Mouse (Mus musculus): ENCODE measurements at regions not wholly inside any gene's neighbourhood (a gene's known extent, or its start where the extent isn't known, plus 50 kb on each side); places are given as distances from the start of the nearest gene placed in this dataset.

DNA sequence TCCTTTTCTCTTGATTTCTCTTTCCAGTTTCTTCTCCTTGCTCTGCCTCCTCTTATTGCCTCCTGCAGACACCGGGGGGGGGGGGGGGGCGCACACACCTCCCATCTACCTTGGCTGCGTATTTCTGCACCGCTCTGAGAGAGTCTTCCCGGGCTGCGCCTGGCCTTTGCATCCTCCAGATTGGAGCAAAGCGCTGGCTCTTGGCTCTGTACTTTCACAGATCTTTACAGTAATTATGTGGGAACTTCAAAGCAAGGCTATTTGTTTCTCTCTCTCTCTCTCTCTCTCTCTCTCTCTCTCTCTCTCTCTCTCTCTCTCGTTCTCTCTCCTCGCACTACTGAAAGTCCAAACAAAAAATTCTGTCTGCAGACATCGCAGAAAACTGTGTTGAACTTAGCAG is 317.4 kb downstream of the Med13l start:
- no peak for TF ChIP-seq EP300 (IDR thresholded peaks at IDR 0.05)
- TF ChIP-seq CTCF (IDR thresholded peaks at IDR 0.05): no peak
- H3K27ac ChIP-seq (ENCODE audit: low read length): no peak overlapping the region
- no peak for DNase-seq (ENCODE audit: low spot score)

GRCm38 (mm10) chr5:118878722-118879121 is 318.2 kb downstream of the Med13l start:
- no peak overlapping the region for H3K4me2 ChIP-seq (replicated peaks; ENCODE audit: low read depth, low read length)
- DNase-seq (ENCODE audit: low spot score): no peak
- no peak for ATAC-seq
- no peaks in the 10 kb centered on the region for H3K9me3 ChIP-seq (ENCODE audit: low read length)
- 44% methylated on average over 10 of the region's 10 CpGs for WGBS
- TF ChIP-seq CTCF (IDR thresholded peaks at IDR 0.05) (no peak), EP300 (IDR thresholded peaks at IDR 0.05) (no peak)
- no peaks in the 10 kb centered on the region for H3K4me1 ChIP-seq (ENCODE audit: insufficient read depth, low read depth, low read length)
- no peaks in the 10 kb centered on the region for H3K36me3 ChIP-seq (ENCODE audit: insufficient read depth, low read length)
- no peak overlapping the region for H3K27ac ChIP-seq (ENCODE audit: low read length)
- no peak overlapping the region for H3K9ac ChIP-seq (replicated peaks; ENCODE audit: low read depth)
- H3K27me3 ChIP-seq (replicated peaks; ENCODE audit: insufficient read depth, low read length): no peaks in the 10 kb centered on the region; the same call in 1 of the 2 replicates
- H3K4me3 ChIP-seq (ENCODE audit: low read depth, low read length): no peak overlapping the region

More for the DNA sequence above, 317.4 kb downstream of the Med13l start:
- Histone ChIP-seq H3K36me3 (ENCODE audit: insufficient read depth, low read length) (no peaks in the 10 kb centered on the region), H3K9me3 (ENCODE audit: low read length) (no peaks in the 10 kb centered on the region), H3K9ac (replicated peaks; ENCODE audit: low read depth) (no peak overlapping the region), H3K4me3 (ENCODE audit: low read depth, low read length) (no peak overlapping the region), H3K4me2 (replicated peaks; ENCODE audit: low read depth, low read length) (peak overlapping the region; percentile 53), H3K27me3 (replicated peaks; ENCODE audit: insufficient read depth, low read length) (no peaks in the 10 kb centered on the region; the same call in 1 of the 2 replicates), H3K4me1 (ENCODE audit: insufficient read depth, low read depth, low read length) (no peaks in the 10 kb centered on the region)
- no peak for ATAC-seq
- 35% methylated on average over 8 of the region's 10 CpGs for WGBS

DNA sequence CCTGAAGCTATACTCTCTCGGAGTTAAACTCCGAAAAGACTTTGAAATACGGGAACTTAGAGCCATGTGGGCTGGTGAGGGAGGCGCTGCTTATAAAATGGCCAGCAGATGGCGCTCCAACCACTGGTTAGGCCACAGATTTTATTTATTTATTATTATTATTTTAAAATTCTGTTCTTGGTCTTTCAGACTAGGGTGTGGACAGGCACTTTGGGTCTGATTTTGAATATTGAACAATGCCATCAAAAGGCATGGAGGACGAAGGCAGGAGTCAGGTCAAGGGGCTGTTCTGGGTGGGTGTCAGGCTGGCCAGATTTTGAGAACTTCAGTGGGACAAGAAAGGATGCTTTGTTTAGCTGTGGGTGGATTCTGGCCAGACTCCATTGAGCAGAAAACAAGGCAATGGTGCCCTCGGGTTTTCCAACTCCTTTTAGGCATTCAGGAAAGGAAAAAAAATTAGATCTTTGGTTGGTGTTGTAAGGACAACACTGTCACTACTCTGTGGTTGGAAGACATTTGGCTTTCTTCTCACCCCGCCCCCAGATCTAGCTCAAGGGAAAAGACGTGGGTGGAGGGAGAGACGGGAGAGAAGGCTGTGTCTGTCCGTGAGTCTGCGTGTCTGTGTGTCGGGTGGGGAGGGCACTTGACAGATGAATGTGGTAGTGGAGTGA is 319.5 kb downstream of the Med13l start:
- no peak overlapping the region for H3K9ac ChIP-seq (replicated peaks; ENCODE audit: low read depth)
- WGBS: 7% methylated on average over 13 of the region's 13 CpGs
- H3K4me2 ChIP-seq (replicated peaks; ENCODE audit: low read depth, low read length): peak overlapping the region; percentile 22; the same call in 1 of the 2 replicates

DNA sequence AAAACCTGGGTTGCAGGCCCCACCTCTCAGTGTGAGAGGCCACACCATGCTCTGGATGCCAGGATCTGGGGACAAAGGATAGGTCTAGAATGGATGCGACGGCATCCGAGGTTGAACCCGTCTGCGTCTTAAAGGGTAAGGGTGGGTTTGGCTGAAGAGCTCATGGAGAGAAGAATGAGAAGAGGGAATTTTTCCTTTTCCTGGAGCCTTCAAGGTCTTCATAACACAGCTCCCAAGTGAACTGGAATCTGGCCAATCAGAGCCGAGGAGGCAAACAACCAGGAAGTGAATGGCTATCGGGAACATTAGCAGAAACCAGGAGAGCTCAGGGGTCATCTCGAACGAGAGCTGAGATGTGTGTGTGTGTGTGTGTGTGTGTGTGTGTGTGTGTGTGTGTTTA is 320.1 kb downstream of the Med13l start:
- Histone ChIP-seq H3K4me2 (replicated peaks; ENCODE audit: low read depth, low read length) (peak overlapping the region; percentile 22; the same call in 1 of the 2 replicates), H3K36me3 (ENCODE audit: insufficient read depth, low read length) (no peaks in the 10 kb centered on the region), H3K27me3 (replicated peaks; ENCODE audit: insufficient read depth, low read length) (no peaks in the 10 kb centered on the region; the same call in 1 of the 2 replicates), H3K4me3 (ENCODE audit: low read depth, low read length) (no peak overlapping the region), H3K27ac (ENCODE audit: low read length) (peak overlapping the region; percentile 23), H3K9ac (replicated peaks; ENCODE audit: low read depth) (no peak overlapping the region), H3K4me1 (ENCODE audit: insufficient read depth, low read depth, low read length) (no peaks in the 10 kb centered on the region), H3K9me3 (ENCODE audit: low read length) (no peaks in the 10 kb centered on the region)
- ATAC-seq: peak; percentile 20
- TF ChIP-seq EP300 (IDR thresholded peaks at IDR 0.05): no peak
- TF ChIP-seq CTCF (IDR thresholded peaks at IDR 0.05): no peak
- WGBS: 33% methylated on average over 9 of the region's 9 CpGs
- peak; percentile 46 for DNase-seq (ENCODE audit: low spot score)

More for the DNA sequence above, 319.5 kb downstream of the Med13l start:
- no peak overlapping the region for H3K4me3 ChIP-seq (ENCODE audit: low read depth, low read length)
- peak; percentile 56; the same call in 1 of the 2 replicates for TF ChIP-seq EP300 (IDR thresholded peaks at IDR 0.05)
- TF ChIP-seq CTCF (IDR thresholded peaks at IDR 0.05): peak; percentile 78
- H3K27me3 ChIP-seq (replicated peaks; ENCODE audit: insufficient read depth, low read length): no peaks in the 10 kb centered on the region; the same call in 1 of the 2 replicates
- peak overlapping the region; percentile 23 for H3K27ac ChIP-seq (ENCODE audit: low read length)
- no peaks in the 10 kb centered on the region for H3K4me1 ChIP-seq (ENCODE audit: insufficient read depth, low read depth, low read length)
- DNase-seq (ENCODE audit: low spot score) (peak; percentile 90), ATAC-seq (peak; percentile 69)
- H3K9me3 ChIP-seq (ENCODE audit: low read length): no peaks in the 10 kb centered on the region
- no peaks in the 10 kb centered on the region for H3K36me3 ChIP-seq (ENCODE audit: insufficient read depth, low read length)

- WGBS: 92% methylated on average over 8 of the region's 8 CpGs
- no peaks in the 10 kb centered on the region for H3K9me3 ChIP-seq (ENCODE audit: low read length)
- no peaks in the 10 kb centered on the region; the same call in 1 of the 2 replicates for H3K27me3 ChIP-seq (replicated peaks; ENCODE audit: insufficient read depth, low read length)
- no peaks in the 10 kb centered on the region for H3K4me1 ChIP-seq (ENCODE audit: insufficient read depth, low read depth, low read length)
- ATAC-seq (no peak), DNase-seq (ENCODE audit: low spot score) (no peak)
- no peak overlapping the region for H3K9ac ChIP-seq (replicated peaks; ENCODE audit: low read depth)
- H3K36me3 ChIP-seq (ENCODE audit: insufficient read depth, low read length): no peaks in the 10 kb centered on the region
- H3K27ac ChIP-seq (ENCODE audit: low read length): no peak overlapping the region
- no peak overlapping the region for H3K4me2 ChIP-seq (replicated peaks; ENCODE audit: low read depth, low read length)
- no peak overlapping the region for H3K4me3 ChIP-seq (ENCODE audit: low read depth, low read length)
- TF ChIP-seq EP300 (IDR thresholded peaks at IDR 0.05) (no peak), CTCF (IDR thresholded peaks at IDR 0.05) (no peak)
Measured at GRCm38 (mm10) chr5:118881886-118882285, 321.4 kb downstream of the Med13l start.

DNA sequence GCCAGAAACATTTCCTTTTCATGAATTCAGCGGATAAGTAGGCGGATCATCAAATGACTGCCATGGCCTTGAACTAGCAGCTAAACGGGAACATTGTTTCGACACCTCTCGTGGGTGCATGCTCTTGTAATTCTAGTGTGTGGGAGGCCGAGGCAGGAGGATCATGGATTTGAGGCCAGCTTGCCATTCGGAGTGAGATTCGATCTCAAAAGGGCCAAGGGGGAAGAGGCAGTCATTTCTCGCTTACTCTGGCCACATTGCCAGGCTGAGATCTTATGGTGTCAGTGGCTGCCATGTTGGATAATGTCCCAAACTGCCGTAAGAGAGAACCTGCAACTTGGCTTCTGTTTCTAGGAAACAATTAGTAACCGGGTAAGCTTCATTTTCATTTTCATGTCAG is 327.7 kb downstream of the Med13l start:
- Histone ChIP-seq H3K27me3 (replicated peaks; ENCODE audit: insufficient read depth, low read length) (no peaks in the 10 kb centered on the region), H3K9ac (replicated peaks; ENCODE audit: low read depth) (no peak overlapping the region), H3K9me3 (ENCODE audit: low read length) (no peaks in the 10 kb centered on the region), H3K4me3 (ENCODE audit: low read depth, low read length) (no peak overlapping the region), H3K36me3 (ENCODE audit: insufficient read depth, low read length) (no peaks in the 10 kb centered on the region), H3K4me2 (replicated peaks; ENCODE audit: low read depth, low read length) (no peak overlapping the region), H3K27ac (ENCODE audit: low read length) (no peak overlapping the region), H3K4me1 (ENCODE audit: insufficient read depth, low read depth, low read length) (no peaks in the 10 kb centered on the region)
- 82% methylated on average over 11 of the region's 11 CpGs for WGBS
- ATAC-seq (no peak), DNase-seq (ENCODE audit: low spot score) (no peak)
- no peak for TF ChIP-seq CTCF (IDR thresholded peaks at IDR 0.05)
- TF ChIP-seq EP300 (IDR thresholded peaks at IDR 0.05): no peak

All from lung, postnatal 0 days (tissue).